ENCODE assay signal across 22 mouse cellular contexts in the genomic region with DNA sequence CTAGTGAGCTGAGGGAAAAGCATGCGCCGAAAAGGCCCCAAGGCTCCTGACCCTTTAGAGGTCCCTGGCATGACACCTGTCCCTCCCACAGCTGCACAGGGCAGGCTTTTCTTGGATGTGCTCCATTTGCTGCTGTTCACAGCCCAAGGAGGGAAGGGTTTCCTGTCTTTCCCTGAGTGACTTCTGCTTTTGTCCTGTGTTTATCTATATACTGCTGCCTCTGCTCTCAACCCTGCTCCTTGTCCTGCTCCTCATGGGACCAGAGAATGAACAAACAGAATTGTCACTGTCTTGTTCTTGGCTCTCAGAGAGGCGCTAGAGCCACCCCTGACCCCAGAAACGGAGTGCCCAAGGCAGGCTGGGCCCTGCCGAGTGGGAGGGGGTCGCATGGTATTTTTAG. TPM values are rescaled to one million over a fixed set of nuclear protein-coding genes. Genes with fewer than 3 reads are reported as not detected.
DNase-seq lines count a peak whose midpoint lies in the region; ATAC-seq and TF ChIP-seq lines count a peak whose summit lies in the region.
"Had no signal": no experiment of that assay in that cellular context is flagged by ENCODE, and none has a peak within 500 bp of the region (broad histone marks: within the 10 kb centered on the region; RNA-seq: fewer than 3 reads in every experiment).

No protein-coding gene starts in this region.

- no peak for TF ChIP-seq POLR2A in MEL (IDR thresholded peaks at IDR 0.05; ENCODE audit: control insufficient read depth in 1 of 2, insufficient read depth in 1 of 2, low read depth in 1 of 2, low read length in 2 of 2, poor library complexity in 1 of 2)

- no peaks in the 10 kb centered on the region for H3K9me3 ChIP-seq in heart, embryonic 12.5 days (replicated peaks)
- no peaks in the 10 kb centered on the region for H3K9me3 ChIP-seq in MEL (replicated peaks; ENCODE audit: insufficient read depth, low read length)
- no peaks in the 10 kb centered on the region for H3K9me3 ChIP-seq in embryonic facial prominence, embryonic 12.5 days
- H3K9me3 ChIP-seq: forebrain, embryonic 12.5 days; heart, embryonic 15.5 days; limb, embryonic 15.5 days; liver, embryonic 15.5 days; megakaryocyte, embryonic 14.5 days; stomach, embryonic 15.5 days had no signal

- no peak for TF ChIP-seq EP300 in MEL (IDR thresholded peaks at IDR 0.05; ENCODE audit: low read depth in 1 of 2, low read length in 2 of 2)

- TF ChIP-seq CTCF in MEL (IDR thresholded peaks at IDR 0.05 in 2 of 3, conservative IDR thresholded peaks at IDR 0.05 in 1 of 3; ENCODE audit: control insufficient read depth in 1 of 3, insufficient read depth in 1 of 3, low read depth in 2 of 3, low read length in 3 of 3, poor library complexity in 1 of 3, severe bottlenecking in 1 of 3), result no peak

- intact Hi-C loops in heart, postnatal 14 days (cut with DNase I), result no loop called here

- peak overlapping the region; percentile 4; the same call in 1 of the 2 replicates for H3K27ac ChIP-seq in heart, embryonic 12.5 days (ENCODE audit: poor library complexity, severe bottlenecking)
- no peak overlapping the region for H3K27ac ChIP-seq in MEL (ENCODE audit: control insufficient read depth, low read depth, low read length)
- H3K27ac ChIP-seq in embryonic facial prominence, embryonic 12.5 days, result 0 out of 2 replicates have a peak overlapping the region, but pooled peaks have one; percentile 13
- H3K27ac ChIP-seq: forebrain, embryonic 12.5 days; heart, embryonic 15.5 days; left cerebral cortex, adult 2 months; limb, embryonic 15.5 days; liver, embryonic 15.5 days; stomach, embryonic 15.5 days had no signal

- H3K9ac ChIP-seq in heart, embryonic 12.5 days, result no peak overlapping the region
- H3K9ac ChIP-seq in MEL (ENCODE audit: control insufficient read depth, low read depth, low read length, poor library complexity, severe bottlenecking), result no peak overlapping the region
- no peak overlapping the region for H3K9ac ChIP-seq in embryonic facial prominence, embryonic 12.5 days
- H3K9ac ChIP-seq: forebrain, embryonic 12.5 days; heart, embryonic 15.5 days; limb, embryonic 15.5 days; liver, embryonic 15.5 days; stomach, embryonic 15.5 days had no signal

- no peak overlapping the region for H3K4me3 ChIP-seq in heart, embryonic 12.5 days
- H3K4me3 ChIP-seq in MEL (ENCODE audit: control insufficient read depth in 1 of 2, insufficient read depth in 1 of 2, low read depth in 2 of 2, low read length in 2 of 2), result no peak overlapping the region
- no peak overlapping the region for H3K4me3 ChIP-seq in embryonic facial prominence, embryonic 12.5 days
- H3K4me3 ChIP-seq: forebrain, embryonic 12.5 days; heart, embryonic 15.5 days; left cerebral cortex, adult 2 months; limb, embryonic 15.5 days; liver, embryonic 15.5 days; megakaryocyte, embryonic 14.5 days; stomach, embryonic 15.5 days had no signal

- TF ChIP-seq RAD21 in MEL (IDR thresholded peaks at IDR 0.05; ENCODE audit: low read depth, low read length), result no peak

- no peak overlapping the region for H3K4me2 ChIP-seq in heart, embryonic 12.5 days
- H3K4me2 ChIP-seq in embryonic facial prominence, embryonic 12.5 days (replicated peaks), result no peak overlapping the region
- H3K4me2 ChIP-seq: forebrain, embryonic 12.5 days; heart, embryonic 15.5 days; limb, embryonic 15.5 days; liver, embryonic 15.5 days; stomach, embryonic 15.5 days had no signal

- WGBS in heart, embryonic 12.5 days, result 31% methylated on average over 6 of the region's 6 CpGs
- WGBS in embryonic facial prominence, embryonic 12.5 days, result 25% methylated on average over 6 of the region's 6 CpGs

- peaks cover 20% of the 10 kb centered on the region for H3K4me1 ChIP-seq in heart, embryonic 12.5 days (replicated peaks)
- no peaks in the 10 kb centered on the region for H3K4me1 ChIP-seq in MEL (ENCODE audit: control insufficient read depth in 1 of 2, insufficient read depth in 2 of 2, low read length in 2 of 2)
- H3K4me1 ChIP-seq in embryonic facial prominence, embryonic 12.5 days, result peaks cover 3% of the 10 kb centered on the region; the same call in 1 of the 2 replicates
- H3K4me1 ChIP-seq: liver, embryonic 15.5 days; stomach, embryonic 15.5 days had no signal

- peak; percentile 52; the same call in 1 of the 2 replicates for ATAC-seq in heart, embryonic 12.5 days (ENCODE audit: insufficient number of reproducible peaks, low FRiP score)
- no peak for ATAC-seq in embryonic facial prominence, embryonic 12.5 days (ENCODE audit: insufficient number of reproducible peaks, insufficient read depth, low FRiP score, low TSS enrichment)
- ATAC-seq: midbrain, embryonic 16.5 days had no signal

- 0 out of 2 replicates have a peak, but pooled peaks cover 4% of the 10 kb centered on the region for H3K27me3 ChIP-seq in heart, embryonic 12.5 days (replicated peaks)
- peaks cover 8 to 15% of the 10 kb centered on the region in 2 experiments for H3K27me3 ChIP-seq in MEL (ENCODE audit: control insufficient read depth in 1 of 2, insufficient read depth in 2 of 2, low read length in 2 of 2)
- H3K27me3 ChIP-seq in embryonic facial prominence, embryonic 12.5 days, result no peaks in the 10 kb centered on the region
- H3K27me3 ChIP-seq: heart, embryonic 15.5 days; limb, embryonic 15.5 days; stomach, embryonic 15.5 days had no signal

- DNase-seq in heart, postnatal 14 days, result no peak
- peak; percentile 11 for DNase-seq in lung, postnatal 10 days
- DNase-seq in lung, postnatal 14 days, result no peak
- peak; percentile 62 for DNase-seq in MEL (ENCODE audit: low read depth, low spot score)
- DNase-seq in cerebellum, adult 9-11 months, result no peak
- DNase-seq: adrenal gland, postnatal 36 days; cerebellum, adult 11 months; kidney, adult 18-20 months; kidney, postnatal 4 days; thymus, postnatal 25 days had no signal

- H3K36me3 ChIP-seq in heart, embryonic 12.5 days, result no peaks in the 10 kb centered on the region
- peaks cover 0 to 2% of the 10 kb centered on the region in 2 experiments; a peak in 1 of 4 replicates for H3K36me3 ChIP-seq in MEL (ENCODE audit: control insufficient read depth in 1 of 2, insufficient read depth in 2 of 2, low read length in 2 of 2)
- no peaks in the 10 kb centered on the region for H3K36me3 ChIP-seq in embryonic facial prominence, embryonic 12.5 days
- H3K36me3 ChIP-seq: forebrain, embryonic 12.5 days; heart, embryonic 15.5 days; limb, embryonic 15.5 days; liver, embryonic 15.5 days; stomach, embryonic 15.5 days had no signal

- H3K79me2 ChIP-seq in MEL (ENCODE audit: control insufficient read depth, insufficient read depth, low read length, poor library complexity), result no peaks in the 10 kb centered on the region

TF ChIP-seq in MEL, 35 proteins besides CTCF, POLR2A, EP300 and RAD21:
- TF ChIP-seq GATA1 (IDR thresholded peaks at IDR 0.05; ENCODE audit: low read depth, low read length) (0 out of 2 replicates have a peak, but pooled peaks have one; percentile 21), MYC (IDR thresholded peaks at IDR 0.05; ENCODE audit: low read depth, low read length) (no peak)

RNA-seq across cellular contexts. Expression of a gene that starts 17.0 kb away (rescaled TPM):
- 3.8 and 4.3 TPM in 2 replicates for polyA plus RNA-seq in heart, embryonic 12.5 days (2016; fragmentation: Nextera tagmentation; extraction: Ambion mirVana)
- total RNA-seq in heart, postnatal 14 days (2021), result 10 to 100 TPM; 27.5 to 29.0 TPM
- not detected in 2 replicates for total RNA-seq in MEL (2012; rRNA removed)
- not detected for polyA plus RNA-seq in MEL (2012; ENCODE audit: insufficient read depth in 1 of 2, insufficient read length in 2 of 2, low read depth in 1 of 2, low replicate concordance in 2 of 2, missing spikeins in 1 of 2)
- 3.9 and 5.0 TPM in 2 replicates for polyA plus RNA-seq in embryonic facial prominence, embryonic 12.5 days (2016; fragmentation: Nextera tagmentation; extraction: Ambion mirVana)
- total RNA-seq: CH12.LX; neutrophil, adult 5-6 weeks had no signal
- polyA plus RNA-seq: liver, embryonic 15.5 days had no signal

Comparison
In these comparisons a context has a peak if more than half of its experiments do, and no peak if none do; other contexts are left out.
1. DNase-seq: peak in lung, postnatal 10 days (single experiment) and MEL (single experiment); none in heart, postnatal 14 days (0 of 2), lung, postnatal 14 days (single experiment) and cerebellum, adult 9-11 months (single experiment).